Mouse (Mus musculus) cortical plate, adult 2 months (tissue): Measurements from ENCODE around the gene Pde1b. TPM values are rescaled to one million over a fixed set of nuclear protein-coding genes. Genes with fewer than 3 reads are reported as not detected.

Experiments
- H3K27ac ChIP-seq: fragments of 200-500 bp; 2 replicates; pipeline ENCODE4 v1.5.1; 2012; ENCODE audit warnings: low read length, control low read depth, inconsistent platforms; ENCODE audit not compliant: insufficient read depth
- H3K4me1 ChIP-seq: fragments of 200-500 bp; 2 replicates; pipeline ENCODE4 v1.6.1; 2011; ENCODE audit warnings: low read length; ENCODE audit not compliant: control insufficient read depth, insufficient read depth
- H3K4me3 ChIP-seq: fragments of 200-500 bp; 2 replicates; pipeline ENCODE4 v1.5.1; 2011; ENCODE audit warnings: mild to moderate bottlenecking, low read length, control low read depth; ENCODE audit not compliant: insufficient read depth
- CTCF ChIP-seq: fragments of 200-500 bp; IDR thresholded peaks from 2 replicates; pipeline ENCODE4 v1.5.1; 2011; ENCODE audit warnings: mild to moderate bottlenecking, control low read depth, low read length; ENCODE audit not compliant: insufficient read depth; ENCODE audit errors: extremely low read depth
- POLR2A ChIP-seq: fragments of 200-500 bp; IDR thresholded peaks from 2 replicates; pipeline ENCODE4 v1.6.1; 2011; ENCODE audit warnings: mild to moderate bottlenecking, low read length, control low read depth; ENCODE audit not compliant: insufficient read depth; ENCODE audit errors: extremely low read depth
- polyA plus RNA-seq: library from polyadenylated mRNA; depleted of rRNA; stranded (reverse); fragments of >200 nt; gene quantifications from 2 replicates; pipeline ENCODE4 v1.2.3, GENCODE M21; 2012; rRNA removed

The Pde1b gene
- polyA plus RNA-seq: 129 and 208 TPM in 2 replicates

GRCm38 (mm10) chr15:103502435-103503250, at the start of gene Pde1b:
TSS of gene Pde1b (plus strand) at chr15:103503034.
- TF ChIP-seq CTCF (no peak), POLR2A (peak; percentile 42; the same call in 1 of the 2 replicates)
- H3K4me3 ChIP-seq: peak within 1 kb of the TSS; percentile 72
- H3K4me1 ChIP-seq: peaks cover 4% of the 10 kb centered on the region; the same call in 1 of the 2 replicates
- H3K27ac ChIP-seq: peak within 1 kb of the TSS; percentile 92

- no peaks in the 10 kb centered on the region for H3K4me1 ChIP-seq
- no peak within 1 kb of the TSS; the same call in 1 of the 2 replicates for H3K4me3 ChIP-seq
- TF ChIP-seq CTCF: no peak
- TF ChIP-seq POLR2A: no peak
- H3K27ac ChIP-seq: no peak within 1 kb of the TSS
Measured at GRCm38 (mm10) chr15:103453551-103454218, 49.1 kb upstream of the Pde1b start, which contains the start of gene Nckap1l. TSS of gene Nckap1l (plus strand) at chr15:103453794.

- H3K4me3 ChIP-seq: no peak overlapping the region; the same call in 1 of the 2 replicates
- no peaks in the 10 kb centered on the region for H3K4me1 ChIP-seq
- TF ChIP-seq POLR2A: no peak
- TF ChIP-seq CTCF: no peak
- no peak overlapping the region for H3K27ac ChIP-seq
Measured at GRCm38 (mm10) chr15:103454449-103454848, 48.4 kb upstream of the Pde1b start.

- H3K4me1 ChIP-seq: no peaks in the 10 kb centered on the region
- H3K4me3 ChIP-seq: no peak overlapping the region
- H3K27ac ChIP-seq: no peak overlapping the region
- no peak for TF ChIP-seq CTCF
- no peak for TF ChIP-seq POLR2A
Measured at GRCm38 (mm10) chr15:103462539-103463261, 40.1 kb upstream of the Pde1b start.

- no peaks in the 10 kb centered on the region for H3K4me1 ChIP-seq
- TF ChIP-seq CTCF (no peak), POLR2A (no peak)
- no peak overlapping the region for H3K4me3 ChIP-seq
- H3K27ac ChIP-seq: no peak overlapping the region
Measured at GRCm38 (mm10) chr15:103471488-103472194, 31.2 kb upstream of the Pde1b start.

GRCm38 (mm10) chr15:103472265-103472664, 30.6 kb upstream of the Pde1b start:
- no peak overlapping the region for H3K27ac ChIP-seq
- H3K4me3 ChIP-seq: no peak overlapping the region
- H3K4me1 ChIP-seq: no peaks in the 10 kb centered on the region
- TF ChIP-seq POLR2A (no peak), CTCF (no peak)

GRCm38 (mm10) chr15:103473182-103473581, 29.7 kb upstream of the Pde1b start:
- no peaks in the 10 kb centered on the region for H3K4me1 ChIP-seq
- TF ChIP-seq POLR2A: no peak
- TF ChIP-seq CTCF: no peak
- no peak overlapping the region for H3K27ac ChIP-seq
- no peak overlapping the region for H3K4me3 ChIP-seq

- Histone ChIP-seq H3K4me1 (no peaks in the 10 kb centered on the region), H3K4me3 (no peak overlapping the region), H3K27ac (no peak overlapping the region)
- TF ChIP-seq CTCF (no peak), POLR2A (no peak)
Measured at GRCm38 (mm10) chr15:103473769-103474168, 29.1 kb upstream of the Pde1b start.
